ENCODE assay signal across 30 mouse cellular contexts in the genomic region with DNA sequence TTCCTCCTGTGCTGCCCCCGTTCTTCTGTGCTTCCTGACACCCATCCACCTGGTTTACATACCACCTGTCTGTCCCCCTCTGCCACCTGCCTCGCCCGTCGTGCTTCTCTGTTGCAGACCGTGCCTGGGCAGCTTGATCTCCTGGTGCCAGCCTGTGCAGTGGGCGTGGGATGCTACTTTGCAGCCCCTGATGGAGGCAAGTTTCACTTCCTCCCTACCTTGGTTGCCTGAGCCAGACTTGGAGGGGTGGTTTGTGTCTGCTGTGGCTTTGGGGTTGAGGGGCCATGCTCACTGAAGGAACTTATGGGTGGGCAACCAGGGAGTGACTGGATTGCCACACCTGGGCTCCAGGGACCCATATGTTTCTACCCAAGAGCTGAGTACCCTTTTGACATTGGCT. TPM values are rescaled to one million over a fixed set of nuclear protein-coding genes. Genes with fewer than 3 reads are reported as not detected.
DNase-seq lines count a peak whose midpoint lies in the region; ATAC-seq lines count a peak whose summit lies in the region.
"Had no signal": no experiment of that assay in that cellular context is flagged by ENCODE, and none has a peak within 500 bp of the region (broad histone marks: within the 10 kb centered on the region; RNA-seq: fewer than 3 reads in every experiment).

No protein-coding gene starts in this region.

- H3K9me3 ChIP-seq in megakaryocyte, embryonic 14.5 days, result no peaks in the 10 kb centered on the region
- H3K9me3 ChIP-seq: embryonic facial prominence, embryonic 10.5 days; embryonic facial prominence, embryonic 15.5 days; forebrain, embryonic 13.5 days; hindbrain, embryonic 10.5 days; hindbrain, embryonic 15.5 days; limb, embryonic 10.5 days; limb, embryonic 15.5 days; liver, embryonic 13.5 days; midbrain, embryonic 12.5 days; neural tube, embryonic 13.5 days had no signal

- peaks cover 55% of the 10 kb centered on the region for H3K27me3 ChIP-seq in megakaryocyte, embryonic 14.5 days (replicated peaks)
- H3K27me3 ChIP-seq: embryonic facial prominence, embryonic 15.5 days; forebrain, embryonic 13.5 days; hindbrain, embryonic 15.5 days; limb, embryonic 15.5 days; liver, embryonic 13.5 days; midbrain, embryonic 12.5 days; neural tube, embryonic 13.5 days had no signal

- no peaks in the 10 kb centered on the region for H3K36me3 ChIP-seq in megakaryocyte, embryonic 14.5 days (replicated peaks; ENCODE audit: low read length)
- H3K36me3 ChIP-seq: embryonic facial prominence, embryonic 15.5 days; limb, embryonic 15.5 days; liver, embryonic 13.5 days had no signal

- peak overlapping the region; percentile 28 for H3K4me3 ChIP-seq in megakaryocyte, embryonic 14.5 days (replicated peaks)
- H3K4me3 ChIP-seq: embryonic facial prominence, embryonic 10.5 days; embryonic facial prominence, embryonic 15.5 days; forebrain, embryonic 13.5 days; hindbrain, embryonic 10.5 days; hindbrain, embryonic 15.5 days; limb, embryonic 10.5 days; limb, embryonic 15.5 days; liver, embryonic 13.5 days; midbrain, embryonic 12.5 days; neural tube, embryonic 13.5 days had no signal

- ATAC-seq in CD4-positive, CD25-positive, alpha-beta regulatory T cell, adult 4 months, result no peak
- ATAC-seq: forebrain, embryonic 13.5 days; inflammation-experienced regulatory T-cells, adult 6 months; lung, postnatal 0 days had no signal

- DNase-seq in B cell, adult 2 months, result peak; percentile 66 to 73
- DNase-seq in c-Kit-positive CD71-negative TER-119-negative erythroid progenitor cells, embryonic 14.5 days (ENCODE audit: low read depth), result peak; percentile 12
- DNase-seq in spleen, postnatal 4 days (ENCODE audit: low spot score in 2 of 2), result peak; percentile 39 to 69
- DNase-seq in cerebellum, adult 18-20 months, result no peak
- no peak for DNase-seq in kidney, postnatal 10 days
- DNase-seq: adrenal gland, postnatal 25 days; cerebellum, adult 2 months; cerebellum, postnatal 14 days; gastrocnemius, postnatal 25 days; heart, adult 18-20 months; kidney, adult 11 months; kidney, postnatal 36 days; liver, embryonic 13.5 days; lung, adult 18-20 months had no signal

- peaks cover 19% of the 10 kb centered on the region for H3K4me1 ChIP-seq in megakaryocyte, embryonic 14.5 days
- H3K4me1 ChIP-seq: embryonic facial prominence, embryonic 10.5 days; embryonic facial prominence, embryonic 15.5 days; forebrain, embryonic 13.5 days; hindbrain, embryonic 10.5 days; hindbrain, embryonic 15.5 days; limb, embryonic 10.5 days; limb, embryonic 15.5 days; liver, embryonic 13.5 days; midbrain, embryonic 12.5 days; neural tube, embryonic 13.5 days had no signal

RNA-seq across cellular contexts. Expression of a gene that starts 6.8 kb away (rescaled TPM):
- not detected in 2 replicates for polyA plus RNA-seq in megakaryocyte, embryonic 14.5 days (2012; ENCODE audit: insufficient read depth, low replicate concordance)
- polyA plus RNA-seq in CD4-positive, CD25-positive, alpha-beta regulatory T cell, adult 4 months (2017; shearing (Covaris generic)), result not detected
- polyA plus RNA-seq: inflammation-experienced regulatory T-cells, adult 6 months; liver, embryonic 13.5 days; lung, postnatal 0 days; stomach, embryonic 14.5 days had no signal

RNA-seq across cellular contexts. Expression of a gene that starts 28.5 kb away (rescaled TPM):
- 1.2 and 13.2 TPM in 2 replicates for polyA plus RNA-seq in megakaryocyte, embryonic 14.5 days (2012; ENCODE audit: insufficient read depth, low replicate concordance)
- polyA plus RNA-seq in CD4-positive, CD25-positive, alpha-beta regulatory T cell, adult 4 months (2017; shearing (Covaris generic)), result 10 to 100 TPM; 46.4 to 72.8 TPM

RNA-seq across cellular contexts. Expression of a gene that starts 31.1 kb away (rescaled TPM):
- polyA plus RNA-seq in megakaryocyte, embryonic 14.5 days (2012; ENCODE audit: insufficient read depth, low replicate concordance), result 0.41 TPM in 1 of 2 replicates, not detected in the other
- not detected for polyA plus RNA-seq in CD4-positive, CD25-positive, alpha-beta regulatory T cell, adult 4 months (2017; shearing (Covaris generic))
- polyA plus RNA-seq: inflammation-experienced regulatory T-cells, adult 6 months; lung, postnatal 0 days had no signal

RNA-seq across cellular contexts. Expression of a gene that starts 31.6 kb away (rescaled TPM):
- polyA plus RNA-seq in megakaryocyte, embryonic 14.5 days (2012; ENCODE audit: insufficient read depth, low replicate concordance), result not detected in 2 replicates
- not detected for polyA plus RNA-seq in CD4-positive, CD25-positive, alpha-beta regulatory T cell, adult 4 months (2017; shearing (Covaris generic))
- polyA plus RNA-seq: cerebellum, adult 2 months; heart, embryonic 11.5 days; inflammation-experienced regulatory T-cells, adult 6 months; testis, adult 2 months had no signal

RNA-seq across cellular contexts. Expression of a gene that starts 47.6 kb away (rescaled TPM):
- 0.46 TPM in 1 of 2 replicates, not detected in the other for polyA plus RNA-seq in megakaryocyte, embryonic 14.5 days (2012; ENCODE audit: insufficient read depth, low replicate concordance)
- polyA plus RNA-seq in CD4-positive, CD25-positive, alpha-beta regulatory T cell, adult 4 months (2017; shearing (Covaris generic)), result 1 to 10 TPM; 4.9 to 7.9 TPM

Comparison
In these comparisons a context has a peak if more than half of its experiments do, and no peak if none do; other contexts are left out.
1. DNase-seq: peak in B cell, adult 2 months (2 of 2), c-Kit-positive CD71-negative TER-119-negative erythroid progenitor cells, embryonic 14.5 days (single experiment) and spleen, postnatal 4 days (2 of 2); none in cerebellum, adult 18-20 months (0 of 2) and kidney, postnatal 10 days (single experiment).